Mouse (Mus musculus) lung, embryonic 16.5 days (tissue): ENCODE results near the gene Gcdh. TPM values are rescaled to one million over a fixed set of nuclear protein-coding genes. Genes with fewer than 3 reads are reported as not detected.
A peak's percentile ranks its signal among the peaks of the same experiment; 100 is the strongest.
"Not testable (repeated sequence)": the region's sequence is repeated elsewhere in the genome, so short reads cannot be mapped to it uniquely, and the experiment has no call there.

Source experiments
- ATAC-seq: fragments of 200-750 bp; cut with Nextera tagmentation; 2 replicates; pipeline ENCODE4 v1.8.0; 2017; ENCODE audit warnings: low read depth, mild to moderate bottlenecking, moderate library complexity
- H3K27ac ChIP-seq: fragments of 300-500 bp; sonication (generic); 2 replicates; pipeline ENCODE4 v1.5.1; 2014; ENCODE audit warnings: mild to moderate bottlenecking, control low read depth, low read length
- H3K27me3 ChIP-seq: fragments of 300-500 bp; sonication (generic); 2 replicates; pipeline ENCODE4 v1.6.1; 2014; ENCODE audit warnings: low read depth, low read length, mixed read lengths; ENCODE audit not compliant: control insufficient read depth, insufficient read depth
- H3K36me3 ChIP-seq: fragments of 300-500 bp; sonication (generic); 2 replicates; pipeline ENCODE4 v1.6.1; 2014; ENCODE audit warnings: low read length; ENCODE audit not compliant: control insufficient read depth, insufficient read depth
- H3K4me1 ChIP-seq: fragments of 300-500 bp; sonication (generic); replicated peaks from 2 replicates; pipeline ENCODE4 v1.6.1; 2014; ENCODE audit warnings: low read length, mixed read lengths; ENCODE audit not compliant: control insufficient read depth, insufficient read depth
- H3K4me2 ChIP-seq: fragments of 300-500 bp; sonication (generic); 2 replicates; pipeline ENCODE4 v1.6.1; 2014; ENCODE audit warnings: low read depth, low read length, control low read depth
- H3K4me3 ChIP-seq: fragments of 300-500 bp; sonication (generic); 2 replicates; pipeline ENCODE4 v1.5.1; 2014; ENCODE audit warnings: mild to moderate bottlenecking, low read length, control low read depth
- H3K9ac ChIP-seq: fragments of 300-500 bp; sonication (generic); 2 replicates; pipeline ENCODE4 v1.6.1; 2014; ENCODE audit warnings: low read length, control low read depth
- H3K9me3 ChIP-seq: fragments of 300-500 bp; sonication (generic); 2 replicates; pipeline ENCODE4 v1.6.1; 2016; ENCODE audit warnings: low read length; ENCODE audit not compliant: control insufficient read depth
- WGBS: fragments of 180-500 bp; shearing (Covaris S2); extraction: QIAGEN DNeasy Blood & Tissue Kit; methylation state at CpG from one replicate; pipeline ENCODE4 v1.1.7; 2014; 5-methylcytosine and 5-hydroxymethylcytosine counted together
- polyA plus RNA-seq: library from polyadenylated mRNA; unstranded; fragments of >200 nt; fragmentation: Nextera tagmentation; extraction: Ambion mirVana; gene quantifications from 2 replicates; pipeline ENCODE4 v1.2.1, GENCODE M21; 2015

Gene Gcdh
- polyA plus RNA-seq, 1 experiment from 2014 or later: 36.7 TPM

- Histone ChIP-seq H3K4me2 (peak overlapping the region; percentile 75), H3K9ac (peak overlapping the region; percentile 60), H3K4me3 (peak overlapping the region; percentile 53), H3K4me1 (peaks cover 15% of the 10 kb centered on the region), H3K27me3 (peaks cover 30% of the 10 kb centered on the region), H3K27ac (no peak overlapping the region), H3K9me3 (0 out of 2 replicates have a peak, but pooled peaks cover 7% of the 10 kb centered on the region), H3K36me3 (no peaks in the 10 kb centered on the region)
- peak; percentile 44; the same call in 1 of the 2 replicates for ATAC-seq
- WGBS: 2% methylated on average over 55 of the region's 55 CpGs
Measured at GRCm38 (mm10) chr8:84912895-84913501, 19.3 kb upstream of the Gcdh start.

GRCm38 (mm10) chr8:84912391-84912790 is 18.7 kb upstream of the Gcdh start:
- H3K27ac ChIP-seq: no peak overlapping the region
- H3K4me3 ChIP-seq: peak overlapping the region; percentile 53
- H3K27me3 ChIP-seq: peaks cover 26% of the 10 kb centered on the region
- WGBS: 17% methylated on average over 27 of the region's 27 CpGs
- peaks cover 15% of the 10 kb centered on the region for H3K4me1 ChIP-seq
- H3K36me3 ChIP-seq: no peaks in the 10 kb centered on the region
- H3K4me2 ChIP-seq: peak overlapping the region; percentile 75
- 0 out of 2 replicates have a peak, but pooled peaks cover 7% of the 10 kb centered on the region for H3K9me3 ChIP-seq
- peak overlapping the region; percentile 60 for H3K9ac ChIP-seq
- ATAC-seq: no peak

- Histone ChIP-seq H3K27ac (no peak overlapping the region), H3K36me3 (no peaks in the 10 kb centered on the region), H3K4me3 (no peak overlapping the region), H3K27me3 (peaks cover 26% of the 10 kb centered on the region), H3K4me2 (no peak overlapping the region), H3K9ac (no peak overlapping the region), H3K4me1 (peaks cover 15% of the 10 kb centered on the region), H3K9me3 (0 out of 2 replicates have a peak, but pooled peaks cover 7% of the 10 kb centered on the region)
- ATAC-seq: no peak
- WGBS: 76% methylated on average over 9 of the region's 9 CpGs
Measured at GRCm38 (mm10) chr8:84911854-84912253, 18.1 kb upstream of the Gcdh start.

- Histone ChIP-seq H3K36me3 (no peaks in the 10 kb centered on the region), H3K9me3 (0 out of 2 replicates have a peak, but pooled peaks cover 7% of the 10 kb centered on the region), H3K4me2 (no peak overlapping the region), H3K27me3 (peaks cover 26% of the 10 kb centered on the region), H3K9ac (no peak overlapping the region), H3K4me1 (peaks cover 15% of the 10 kb centered on the region), H3K4me3 (no peak overlapping the region), H3K27ac (no peak overlapping the region)
- 70% methylated on average over 6 of the region's 6 CpGs for WGBS
- ATAC-seq: no peak
Measured at GRCm38 (mm10) chr8:84910551-84910950, 16.8 kb upstream of the Gcdh start.

- H3K27me3 ChIP-seq: peaks cover 26% of the 10 kb centered on the region
- H3K36me3 ChIP-seq: no peaks in the 10 kb centered on the region
- 70% methylated on average over 5 of the region's 5 CpGs for WGBS
- H3K4me1 ChIP-seq: peaks cover 15% of the 10 kb centered on the region
- no peak overlapping the region for H3K4me3 ChIP-seq
- H3K4me2 ChIP-seq: no peak overlapping the region
- no peak for ATAC-seq
- H3K9ac ChIP-seq: no peak overlapping the region
- H3K27ac ChIP-seq: no peak overlapping the region
- H3K9me3 ChIP-seq: 0 out of 2 replicates have a peak, but pooled peaks cover 7% of the 10 kb centered on the region
Measured at GRCm38 (mm10) chr8:84909949-84910348, 16.2 kb upstream of the Gcdh start.

GRCm38 (mm10) chr8:84909162-84909767 is 15.5 kb upstream of the Gcdh start:
- Histone ChIP-seq H3K4me2 (peak overlapping the region; percentile 93), H3K27me3 (peaks cover 26% of the 10 kb centered on the region), H3K4me3 (peak overlapping the region; percentile 72), H3K9ac (peak overlapping the region; percentile 84), H3K36me3 (no peaks in the 10 kb centered on the region), H3K4me1 (peaks cover 15% of the 10 kb centered on the region), H3K9me3 (0 out of 2 replicates have a peak, but pooled peaks cover 3% of the 10 kb centered on the region), H3K27ac (no peak overlapping the region)
- WGBS: 48% methylated on average over 20 of the region's 20 CpGs
- no peak for ATAC-seq

- H3K27me3 ChIP-seq: peaks cover 23% of the 10 kb centered on the region
- H3K4me1 ChIP-seq: peaks cover 16% of the 10 kb centered on the region
- peak within 1 kb of the TSS; percentile 84 for H3K9ac ChIP-seq
- H3K4me3 ChIP-seq: peak within 1 kb of the TSS; percentile 72
- no peak within 1 kb of the TSS for H3K27ac ChIP-seq
- H3K4me2 ChIP-seq: peak within 1 kb of the TSS; percentile 93
- peak; percentile 97 for ATAC-seq
- no peaks in the 10 kb centered on the region for H3K9me3 ChIP-seq
- WGBS: 2% methylated on average over 45 of the region's 45 CpGs
- H3K36me3 ChIP-seq: no peaks in the 10 kb centered on the region
Measured at GRCm38 (mm10) chr8:84908421-84909161, 14.9 kb upstream of the Gcdh start, which contains the start of gene Dnase2a. TSS of gene Dnase2a (plus strand) at chr8:84908560.

GRCm38 (mm10) chr8:84907979-84908378 is 14.3 kb upstream of the Gcdh start:
- WGBS: 29% methylated on average over 6 of the region's 7 CpGs
- H3K4me3 ChIP-seq: peak overlapping the region; percentile 72
- H3K27ac ChIP-seq, H3K9me3 ChIP-seq, H3K36me3 ChIP-seq, ATAC-seq: not testable (repeated sequence)
- peak overlapping the region; percentile 84; the same call in 1 of the 2 replicates for H3K9ac ChIP-seq
- peaks cover 17% of the 10 kb centered on the region for H3K27me3 ChIP-seq
- peaks cover 16% of the 10 kb centered on the region for H3K4me1 ChIP-seq
- peak overlapping the region; percentile 93 for H3K4me2 ChIP-seq

- H3K36me3 ChIP-seq: no peaks in the 10 kb centered on the region
- H3K9me3 ChIP-seq: no peaks in the 10 kb centered on the region
- peaks cover 12% of the 10 kb centered on the region for H3K4me1 ChIP-seq
- peaks cover 12% of the 10 kb centered on the region for H3K27me3 ChIP-seq
- no peak overlapping the region for H3K27ac ChIP-seq
- no peak overlapping the region for H3K9ac ChIP-seq
- ATAC-seq: no peak
- no peak overlapping the region for H3K4me2 ChIP-seq
- 59% methylated on average over 8 of the region's 8 CpGs for WGBS
- H3K4me3 ChIP-seq: no peak overlapping the region
Measured at GRCm38 (mm10) chr8:84907493-84907892, 13.8 kb upstream of the Gcdh start.
